Mouse (Mus musculus) forebrain, embryonic 14.5 days (tissue): ENCODE results near the gene Traf3ip3. TPM values are rescaled to one million over a fixed set of nuclear protein-coding genes. Genes with fewer than 3 reads are reported as not detected.
A peak's percentile ranks its signal among the peaks of the same experiment; 100 is the strongest.

Experiments
- ATAC-seq: fragments of 200-750 bp; cut with Nextera tagmentation; 2 replicates; pipeline ENCODE4 v1.8.0; 2017; ENCODE audit warnings: mild to moderate bottlenecking, moderate library complexity
- DNase-seq: peaks from one replicate; pipeline ENCODE4 v3.0.0-alpha.2; 2015; ENCODE audit warnings: low spot score
- H3K27ac ChIP-seq: fragments of 300-500 bp; sonication (generic); 2 replicates; pipeline ENCODE4 v1.5.1; 2014; ENCODE audit warnings: low read depth, mild to moderate bottlenecking, control low read depth, low read length, moderate library complexity
- H3K27me3 ChIP-seq: fragments of 300-500 bp; sonication (generic); replicated peaks from 2 replicates; pipeline ENCODE4 v1.6.1; 2014; ENCODE audit warnings: low read length, control low read depth, mixed read lengths; ENCODE audit not compliant: control insufficient read depth, insufficient read depth
- H3K36me3 ChIP-seq: fragments of 300-500 bp; sonication (generic); 2 replicates; pipeline ENCODE4 v1.6.1; 2014; ENCODE audit warnings: low read length, control low read depth; ENCODE audit not compliant: control insufficient read depth, insufficient read depth
- H3K4me1 ChIP-seq: fragments of 300-500 bp; sonication (generic); 2 replicates; pipeline ENCODE4 v1.6.1; 2014; ENCODE audit warnings: antibody characterized with exemption, low read length, control low read depth; ENCODE audit not compliant: control insufficient read depth, insufficient read depth
- H3K4me2 ChIP-seq: fragments of 300-500 bp; sonication (generic); 2 replicates; pipeline ENCODE4 v1.6.1; 2014; ENCODE audit warnings: mild to moderate bottlenecking, control low read depth, low read length
- H3K4me3 ChIP-seq: fragments of 300-500 bp; sonication (generic); 2 replicates; pipeline ENCODE4 v1.5.1; 2014; ENCODE audit warnings: low read depth, low read length, control low read depth
- H3K9ac ChIP-seq: fragments of 300-500 bp; sonication (generic); 2 replicates; pipeline ENCODE4 v1.6.1; 2014; ENCODE audit warnings: mild to moderate bottlenecking, low read length, control low read depth, moderate library complexity
- H3K9me3 ChIP-seq: fragments of 300-500 bp; sonication (generic); replicated peaks from 2 replicates; pipeline ENCODE4 v1.6.1; 2016; ENCODE audit warnings: low read length, control low read depth, mixed read lengths; ENCODE audit not compliant: control insufficient read depth
- WGBS: fragments of 180-500 bp; shearing (Covaris S2); extraction: QIAGEN DNeasy Blood & Tissue Kit; methylation state at CpG from one replicate; pipeline ENCODE4 v1.1.7; 2014; 5-methylcytosine and 5-hydroxymethylcytosine counted together
- polyA plus RNA-seq: library from polyadenylated mRNA; unstranded; fragments of >200 nt; fragmentation: Nextera tagmentation; extraction: Ambion mirVana; gene quantifications from 2 replicates; pipeline ENCODE4 v1.2.1, GENCODE M21; 2014

Gene Traf3ip3
- polyA plus RNA-seq, 1 experiment from 2014 or later = 1.5 TPM

- no peak overlapping the region for H3K9ac ChIP-seq
- no peaks in the 10 kb centered on the region for H3K36me3 ChIP-seq
- no peak overlapping the region for H3K27ac ChIP-seq
- H3K4me2 ChIP-seq = no peak overlapping the region
- no peak for ATAC-seq
- H3K4me1 ChIP-seq = no peaks in the 10 kb centered on the region
- no peaks in the 10 kb centered on the region for H3K9me3 ChIP-seq
- no peak for DNase-seq
- no peak overlapping the region for H3K4me3 ChIP-seq
- H3K27me3 ChIP-seq = no peaks in the 10 kb centered on the region
- WGBS = 83% methylated on average over 2 of the region's 2 CpGs
Measured at GRCm38 (mm10) chr1:193198312-193198711, 3.2 kb downstream of the Traf3ip3 start.

- WGBS = 92% methylated on average over 18 of the region's 18 CpGs
- no peaks in the 10 kb centered on the region for H3K4me1 ChIP-seq
- ATAC-seq = no peak
- no peaks in the 10 kb centered on the region for H3K27me3 ChIP-seq
- H3K4me2 ChIP-seq = no peak overlapping the region
- H3K36me3 ChIP-seq = no peaks in the 10 kb centered on the region
- no peaks in the 10 kb centered on the region for H3K9me3 ChIP-seq
- H3K4me3 ChIP-seq = no peak overlapping the region
- H3K27ac ChIP-seq = no peak overlapping the region
- H3K9ac ChIP-seq = no peak overlapping the region
- DNase-seq = no peak
Measured at GRCm38 (mm10) chr1:193197494-193198205, 3.9 kb downstream of the Traf3ip3 start.

DNA sequence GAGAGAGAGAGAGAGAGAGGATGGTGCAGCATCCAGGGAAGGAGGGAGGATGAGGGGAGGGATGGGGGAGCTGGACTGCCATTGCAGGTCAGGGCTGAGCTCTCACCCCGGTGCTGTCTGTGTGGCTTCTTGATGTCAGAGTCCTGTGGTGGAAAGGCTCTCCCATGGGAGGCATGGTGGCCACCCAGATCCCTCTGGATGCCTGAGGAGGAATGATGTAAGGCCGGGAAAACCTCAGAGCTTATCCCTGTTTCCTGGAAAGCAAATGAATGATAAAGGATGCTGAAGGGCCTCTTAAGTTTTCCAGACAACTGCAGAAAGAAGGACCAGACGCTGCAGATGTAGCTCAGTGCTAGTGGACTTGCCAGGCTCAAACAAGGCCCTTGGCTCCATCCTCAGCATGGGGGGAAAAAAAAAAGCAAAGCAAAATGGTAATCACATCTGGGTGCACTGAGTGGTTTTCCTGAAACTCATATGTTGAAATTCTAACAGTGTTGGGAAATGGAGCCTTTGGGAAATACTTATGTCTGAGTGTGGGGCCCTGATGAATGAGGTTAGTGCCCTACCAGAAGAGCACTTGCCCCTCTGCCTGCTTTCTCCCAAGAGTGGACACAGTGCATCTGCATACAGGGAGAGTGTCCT is 6.2 kb downstream of the Traf3ip3 start:
- no peak for ATAC-seq
- H3K9ac ChIP-seq = no peak overlapping the region
- H3K4me3 ChIP-seq = no peak overlapping the region
- no peaks in the 10 kb centered on the region for H3K9me3 ChIP-seq
- WGBS = 69% methylated on average over 3 of the region's 3 CpGs
- H3K4me2 ChIP-seq = no peak overlapping the region
- no peak for DNase-seq
- H3K27me3 ChIP-seq = no peaks in the 10 kb centered on the region
- no peak overlapping the region for H3K27ac ChIP-seq
- H3K36me3 ChIP-seq = no peaks in the 10 kb centered on the region
- no peaks in the 10 kb centered on the region for H3K4me1 ChIP-seq

DNA sequence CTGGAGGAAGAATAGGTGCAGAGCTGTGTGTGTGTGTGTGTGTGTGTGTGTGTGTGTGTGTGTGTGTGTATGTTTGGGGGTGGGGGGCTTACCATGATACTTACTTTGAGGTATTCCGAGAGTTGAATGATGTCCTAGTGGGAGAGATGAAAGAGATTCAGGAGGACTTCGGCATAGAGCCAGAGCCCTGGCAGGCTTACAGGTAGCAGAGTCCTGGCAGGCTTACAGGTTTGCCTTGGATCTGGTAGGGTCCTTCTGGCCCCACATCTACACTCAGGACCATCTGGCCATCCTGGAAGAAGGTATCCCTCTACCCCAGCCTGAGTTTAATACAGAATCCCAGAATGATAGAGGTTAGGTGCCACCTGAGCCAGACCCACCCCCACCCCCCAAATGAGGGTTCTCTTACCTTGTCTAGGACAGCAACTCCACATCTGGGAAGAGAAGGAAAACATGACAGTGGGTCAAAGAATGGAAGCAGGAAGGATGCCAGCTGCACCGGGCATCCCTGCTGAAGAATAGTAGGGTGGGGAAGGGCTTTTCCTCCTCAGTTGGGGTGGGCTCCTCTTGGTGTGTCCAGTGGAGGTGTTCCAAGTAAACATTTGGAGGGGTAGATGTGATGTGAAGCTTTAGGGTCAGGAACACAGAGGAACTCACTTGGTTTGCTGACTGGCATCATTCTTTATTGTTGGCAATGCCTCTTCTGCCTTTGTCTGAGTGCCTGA is 6.9 kb downstream of the Traf3ip3 start:
- Histone ChIP-seq H3K27ac (no peak overlapping the region), H3K9ac (no peak overlapping the region), H3K9me3 (no peaks in the 10 kb centered on the region), H3K4me1 (no peaks in the 10 kb centered on the region), H3K4me2 (no peak overlapping the region), H3K4me3 (no peak overlapping the region), H3K36me3 (no peaks in the 10 kb centered on the region), H3K27me3 (no peaks in the 10 kb centered on the region)
- ATAC-seq (no peak), DNase-seq (no peak)
- 68% methylated on average over 3 of the region's 3 CpGs for WGBS

GRCm38 (mm10) chr1:193191675-193192283 is 9.7 kb downstream of the Traf3ip3 start:
- WGBS = 91% methylated on average over 7 of the region's 7 CpGs
- ATAC-seq = no peak
- H3K27ac ChIP-seq = no peak overlapping the region

GRCm38 (mm10) chr1:193189771-193190170 is 11.7 kb downstream of the Traf3ip3 start:
- no peaks in the 10 kb centered on the region for H3K36me3 ChIP-seq
- H3K4me1 ChIP-seq = peaks cover 4% of the 10 kb centered on the region; the same call in 1 of the 2 replicates
- ATAC-seq (0 out of 2 replicates have a peak, but pooled peaks have one; percentile 6), DNase-seq (no peak)
- no peak overlapping the region for H3K9ac ChIP-seq
- WGBS = 63% methylated on average over 3 of the region's 3 CpGs
- no peaks in the 10 kb centered on the region for H3K27me3 ChIP-seq
- no peaks in the 10 kb centered on the region for H3K9me3 ChIP-seq
- peak overlapping the region; percentile 50 for H3K27ac ChIP-seq
- H3K4me2 ChIP-seq = no peak overlapping the region
- no peak overlapping the region for H3K4me3 ChIP-seq

More at GRCm38 (mm10) chr1:193191675-193192283, 9.7 kb downstream of the Traf3ip3 start:
- Histone ChIP-seq H3K36me3 (no peaks in the 10 kb centered on the region), H3K9me3 (no peaks in the 10 kb centered on the region), H3K4me1 (peaks cover 4% of the 10 kb centered on the region; the same call in 1 of the 2 replicates), H3K4me3 (no peak overlapping the region), H3K4me2 (no peak overlapping the region), H3K27me3 (no peaks in the 10 kb centered on the region), H3K9ac (no peak overlapping the region)
- DNase-seq = no peak

DNA sequence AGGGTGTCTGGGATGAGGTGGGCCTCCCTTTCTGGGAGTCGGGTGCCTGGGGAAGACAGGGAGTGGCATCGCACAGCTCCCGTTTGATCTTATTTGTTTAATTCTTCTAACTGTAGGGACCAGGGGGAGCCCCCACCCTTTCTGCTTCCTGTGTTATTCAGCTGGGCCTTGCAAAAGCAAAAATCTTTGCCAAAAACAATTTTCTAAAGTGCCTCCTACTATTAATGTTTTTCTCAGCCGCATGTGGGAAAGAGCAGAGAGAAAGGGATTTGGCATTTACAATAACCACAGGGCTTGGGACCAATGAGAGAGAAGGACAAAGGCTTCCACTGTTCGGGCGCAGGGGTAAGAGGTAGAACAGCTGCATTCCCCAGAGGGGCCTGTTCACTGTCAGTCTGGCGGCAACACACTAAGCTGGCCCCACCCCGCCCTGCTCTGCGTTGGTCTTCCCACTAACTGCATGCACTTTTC is 12.3 kb downstream of the Traf3ip3 start:
- ATAC-seq = peak; percentile 97
- WGBS = 8% methylated on average over 9 of the region's 9 CpGs

GRCm38 (mm10) chr1:193188257-193188656 is 13.2 kb downstream of the Traf3ip3 start:
- Histone ChIP-seq H3K4me1 (peaks cover 4% of the 10 kb centered on the region; the same call in 1 of the 2 replicates), H3K36me3 (no peaks in the 10 kb centered on the region), H3K9me3 (no peaks in the 10 kb centered on the region), H3K4me2 (no peak overlapping the region), H3K9ac (no peak overlapping the region), H3K27ac (no peak overlapping the region), H3K4me3 (no peak overlapping the region), H3K27me3 (no peaks in the 10 kb centered on the region)
- DNase-seq (no peak), ATAC-seq (no peak)
- WGBS = 89% methylated on average over 6 of the region's 6 CpGs

More for the DNA sequence above, 12.3 kb downstream of the Traf3ip3 start:
- no peak overlapping the region for H3K9ac ChIP-seq
- no peaks in the 10 kb centered on the region for H3K36me3 ChIP-seq
- no peaks in the 10 kb centered on the region for H3K9me3 ChIP-seq
- H3K4me1 ChIP-seq = peaks cover 4% of the 10 kb centered on the region; the same call in 1 of the 2 replicates
- DNase-seq = peak; percentile 75
- H3K4me2 ChIP-seq = no peak overlapping the region
- no peak overlapping the region for H3K4me3 ChIP-seq
- peak overlapping the region; percentile 50 for H3K27ac ChIP-seq
- H3K27me3 ChIP-seq = no peaks in the 10 kb centered on the region
